Mouse (Mus musculus): ENCODE results near the gene Uck2.

Gene Uck2

DNA sequence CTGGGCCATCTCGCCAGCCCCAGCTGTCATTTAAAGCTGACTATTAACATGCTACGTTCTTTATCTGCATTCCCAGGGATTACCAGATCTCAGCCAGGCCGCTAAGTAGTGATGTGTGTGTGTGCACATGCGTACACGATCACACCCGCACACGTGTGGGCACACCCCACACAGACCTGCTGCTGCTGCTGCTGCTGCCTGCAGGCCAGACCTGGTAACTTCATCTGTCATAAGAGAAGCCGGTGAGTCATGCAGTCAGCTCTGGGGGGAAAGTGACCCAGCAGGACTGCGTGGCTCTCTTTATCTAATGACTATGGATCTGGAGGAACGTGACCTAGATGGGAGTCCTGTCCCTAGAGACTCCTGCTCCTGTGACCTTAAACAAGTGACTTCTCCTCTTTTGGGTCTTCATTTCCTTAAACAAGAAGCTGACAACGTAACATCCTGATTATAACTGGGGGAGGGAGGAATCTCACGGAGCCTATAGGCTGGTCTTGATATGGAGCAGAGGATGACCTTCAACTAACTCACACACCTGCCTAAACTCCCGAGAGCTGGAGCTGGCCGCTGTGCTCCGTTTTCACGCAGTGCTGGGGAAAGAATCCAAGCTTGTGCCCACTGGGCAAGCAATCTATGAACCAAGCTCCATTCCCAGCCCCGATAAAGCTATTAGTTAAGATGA, 54.0 kb downstream of the Uck2 start:
- Histone ChIP-seq H3K27me3 (ENCODE audit: control insufficient read depth, insufficient read depth, low read length, poor library complexity, severe bottlenecking) (no peaks in the 10 kb centered on the region), H3K36me3 (ENCODE audit: control insufficient read depth, insufficient read depth, low read length, poor library complexity, severe bottlenecking) (no peaks in the 10 kb centered on the region)
- DNase-seq (ENCODE audit: low read depth, low spot score) = no peak

GRCm38 (mm10) chr1:167222382-167223010, 62.6 kb downstream of the Uck2 start:
- Histone ChIP-seq H3K36me3 (ENCODE audit: control insufficient read depth, insufficient read depth, low read length, poor library complexity, severe bottlenecking) (no peaks in the 10 kb centered on the region), H3K27me3 (ENCODE audit: control insufficient read depth, insufficient read depth, low read length, poor library complexity, severe bottlenecking) (no peaks in the 10 kb centered on the region)
- peak; percentile 24 for DNase-seq (ENCODE audit: low read depth, low spot score)

- Histone ChIP-seq H3K36me3 (ENCODE audit: control insufficient read depth, insufficient read depth, low read length, poor library complexity, severe bottlenecking) (no peaks in the 10 kb centered on the region), H3K27me3 (ENCODE audit: control insufficient read depth, insufficient read depth, low read length, poor library complexity, severe bottlenecking) (no peaks in the 10 kb centered on the region)
- DNase-seq (ENCODE audit: low read depth, low spot score) = peak; percentile 88
Observed at GRCm38 (mm10) chr1:167220303-167221174, 64.6 kb downstream of the Uck2 start.

DNA sequence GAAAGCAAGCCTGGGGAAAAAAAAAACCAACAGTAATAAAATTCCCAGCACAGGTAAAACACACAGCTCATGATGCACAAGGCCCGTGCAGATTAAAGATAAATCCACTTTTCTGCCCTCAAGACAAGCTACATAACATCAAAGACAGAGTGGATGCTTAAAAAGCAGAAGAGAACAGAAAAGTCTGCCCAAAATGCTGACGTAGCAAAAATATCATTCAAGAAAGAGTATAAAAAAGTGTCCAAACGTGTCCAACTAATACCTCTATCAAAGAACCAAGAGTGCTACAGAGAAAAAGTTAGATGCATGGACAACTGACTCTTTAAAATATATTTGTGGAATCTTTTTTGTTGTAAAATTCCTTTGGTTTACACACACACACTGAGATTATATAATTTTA, 69.7 kb downstream of the Uck2 start:
- no peak for DNase-seq (ENCODE audit: low read depth, low spot score)

DNA sequence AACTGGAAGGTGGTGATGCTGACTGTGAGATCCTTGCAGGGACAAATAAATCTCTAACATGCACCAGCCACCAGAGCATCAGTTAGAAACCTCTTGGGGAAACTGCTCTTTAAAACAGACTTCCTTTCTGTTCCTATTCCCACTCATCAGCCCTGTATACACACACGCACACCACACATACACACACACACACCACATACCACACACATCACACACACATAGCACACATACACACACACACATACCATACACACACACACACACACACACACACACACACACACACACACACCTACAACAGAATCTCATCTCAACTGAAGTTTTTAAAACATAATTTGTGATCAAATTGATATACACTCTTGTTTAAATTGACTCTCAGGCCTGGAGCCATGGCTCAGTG, 72.4 kb downstream of the Uck2 start:
- H3K36me3 ChIP-seq (ENCODE audit: control insufficient read depth, insufficient read depth, low read length, poor library complexity, severe bottlenecking) = no peaks in the 10 kb centered on the region
- no peak for DNase-seq (ENCODE audit: low read depth, low spot score)
- H3K27me3 ChIP-seq (ENCODE audit: control insufficient read depth, insufficient read depth, low read length, poor library complexity, severe bottlenecking) = no peaks in the 10 kb centered on the region

More for the DNA sequence above, 69.7 kb downstream of the Uck2 start:
- Histone ChIP-seq H3K36me3 (ENCODE audit: control insufficient read depth, insufficient read depth, low read length, poor library complexity, severe bottlenecking) (no peaks in the 10 kb centered on the region), H3K27me3 (ENCODE audit: control insufficient read depth, insufficient read depth, low read length, poor library complexity, severe bottlenecking) (no peaks in the 10 kb centered on the region)

GRCm38 (mm10) chr1:167211979-167212614, 73.0 kb downstream of the Uck2 start:
- DNase-seq (ENCODE audit: low read depth, low spot score) = peak; percentile 72
- Histone ChIP-seq H3K36me3 (ENCODE audit: control insufficient read depth, insufficient read depth, low read length, poor library complexity, severe bottlenecking) (no peaks in the 10 kb centered on the region), H3K27me3 (ENCODE audit: control insufficient read depth, insufficient read depth, low read length, poor library complexity, severe bottlenecking) (no peaks in the 10 kb centered on the region)

GRCm38 (mm10) chr1:167208816-167209215, 76.3 kb downstream of the Uck2 start:
- no peaks in the 10 kb centered on the region for H3K27me3 ChIP-seq (ENCODE audit: control insufficient read depth, insufficient read depth, low read length, poor library complexity, severe bottlenecking)
- H3K36me3 ChIP-seq (ENCODE audit: control insufficient read depth, insufficient read depth, low read length, poor library complexity, severe bottlenecking) = no peaks in the 10 kb centered on the region
- DNase-seq (ENCODE audit: low read depth, low spot score) = no peak

DNA sequence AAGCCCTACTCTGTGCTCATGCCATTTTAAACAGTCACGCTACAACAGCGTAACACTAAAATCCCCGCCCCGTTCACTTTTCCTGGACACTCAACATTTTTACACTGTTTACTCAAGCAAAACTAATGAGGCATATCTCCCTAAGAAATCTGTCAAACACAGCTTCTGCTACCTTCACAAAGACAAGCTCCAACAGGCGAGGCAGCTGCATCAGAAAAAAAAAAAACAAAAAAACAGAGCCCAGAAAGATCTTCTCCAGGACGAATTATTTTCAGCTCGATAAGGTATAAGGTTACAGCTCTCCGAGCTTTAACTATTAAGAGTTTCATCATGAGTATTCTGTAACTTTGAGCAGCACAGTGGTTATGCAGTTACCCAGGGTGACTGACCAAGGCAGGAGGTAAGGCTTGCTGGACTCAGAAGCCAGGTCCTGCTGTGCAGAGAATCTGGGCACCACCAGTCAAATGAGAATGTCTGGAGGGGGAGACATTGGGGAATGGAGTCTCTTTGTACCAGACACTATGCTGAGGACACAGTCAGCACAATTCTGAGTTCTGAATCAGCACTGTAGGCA, 79.9 kb downstream of the Uck2 start:
- no peak for DNase-seq (ENCODE audit: low read depth, low spot score)
- H3K27me3 ChIP-seq (ENCODE audit: control insufficient read depth, insufficient read depth, low read length, poor library complexity, severe bottlenecking) = no peaks in the 10 kb centered on the region
- no peaks in the 10 kb centered on the region for H3K36me3 ChIP-seq (ENCODE audit: control insufficient read depth, insufficient read depth, low read length, poor library complexity, severe bottlenecking)

DNA sequence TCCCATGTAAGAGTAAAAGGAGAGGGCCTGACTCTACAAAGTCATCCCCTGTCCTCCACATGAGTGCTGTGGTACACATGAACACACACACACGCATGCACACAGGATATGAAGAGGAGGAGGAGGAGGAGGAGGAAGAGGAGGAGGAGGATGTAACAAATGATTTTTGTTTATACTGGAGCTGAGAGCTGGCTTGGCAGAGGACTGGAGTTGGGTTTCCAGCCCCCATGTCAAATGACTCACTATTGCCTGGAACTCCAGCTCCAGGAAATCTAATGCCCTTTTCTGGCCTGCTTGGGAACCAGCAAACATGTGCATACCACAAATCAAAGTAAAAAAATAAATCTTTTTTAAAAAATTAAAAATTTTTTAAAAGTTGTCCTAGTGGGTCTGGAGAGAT, 80.7 kb downstream of the Uck2 start:
- DNase-seq (ENCODE audit: low read depth, low spot score) = no peak
- Histone ChIP-seq H3K27me3 (ENCODE audit: control insufficient read depth, insufficient read depth, low read length, poor library complexity, severe bottlenecking) (no peaks in the 10 kb centered on the region), H3K36me3 (ENCODE audit: control insufficient read depth, insufficient read depth, low read length, poor library complexity, severe bottlenecking) (no peaks in the 10 kb centered on the region)

- Histone ChIP-seq H3K27me3 (ENCODE audit: control insufficient read depth, insufficient read depth, low read length, poor library complexity, severe bottlenecking) (no peaks in the 10 kb centered on the region), H3K36me3 (ENCODE audit: control insufficient read depth, insufficient read depth, low read length, poor library complexity, severe bottlenecking) (no peaks in the 10 kb centered on the region)
- no peak for DNase-seq (ENCODE audit: low read depth, low spot score)
Observed at GRCm38 (mm10) chr1:167194766-167195165, 90.4 kb downstream of the Uck2 start.

- no peaks in the 10 kb centered on the region for H3K36me3 ChIP-seq (ENCODE audit: control insufficient read depth, insufficient read depth, low read length, poor library complexity, severe bottlenecking)
- no peak for DNase-seq (ENCODE audit: low read depth, low spot score)
- no peaks in the 10 kb centered on the region for H3K27me3 ChIP-seq (ENCODE audit: control insufficient read depth, insufficient read depth, low read length, poor library complexity, severe bottlenecking)
Observed at GRCm38 (mm10) chr1:167187791-167188190, 97.3 kb downstream of the Uck2 start.

- DNase-seq (ENCODE audit: low read depth, low spot score) = no peak
- Histone ChIP-seq H3K36me3 (ENCODE audit: control insufficient read depth, insufficient read depth, low read length, poor library complexity, severe bottlenecking) (no peaks in the 10 kb centered on the region), H3K27me3 (ENCODE audit: control insufficient read depth, insufficient read depth, low read length, poor library complexity, severe bottlenecking) (no peaks in the 10 kb centered on the region)
Observed at GRCm38 (mm10) chr1:167181919-167182616, 103.1 kb downstream of the Uck2 start.

All from splenic B cell, adult 2 months (primary cell).